Mouse (Mus musculus) bone marrow macrophage, adult 2 months (primary cell): Measurements from ENCODE around the gene Ptger2. TPM values are rescaled to one million over a fixed set of nuclear protein-coding genes. Genes with fewer than 3 reads are reported as not detected.
"Not testable (repeated sequence)": the region's sequence is repeated elsewhere in the genome, so short reads cannot be mapped to it uniquely, and the experiment has no call there.

Experiments
- H3K27ac ChIP-seq: 2 replicates; pipeline ENCODE4 v1.5.1; 2012; ENCODE audit warnings: low read depth, low read length; ENCODE audit not compliant: insufficient read depth
- H3K4me1 ChIP-seq: 2 replicates; pipeline ENCODE4 v1.6.1; 2012; ENCODE audit warnings: low read length; ENCODE audit not compliant: control insufficient read depth, insufficient read depth
- H3K4me3 ChIP-seq: 2 replicates; pipeline ENCODE4 v1.5.1; 2012; ENCODE audit warnings: mild to moderate bottlenecking, low read length, moderate library complexity; ENCODE audit not compliant: insufficient read depth
- CTCF ChIP-seq: IDR thresholded peaks from 2 replicates; pipeline ENCODE4 v1.5.1; 2012; ENCODE audit warnings: low read depth, mild to moderate bottlenecking, low read length, moderate library complexity
- POLR2A ChIP-seq: IDR thresholded peaks from 2 replicates; pipeline ENCODE4 v1.6.1; 2012; ENCODE audit warnings: mild to moderate bottlenecking, low read depth, low read length, borderline replicate concordance
- polyA plus RNA-seq: library from polyadenylated mRNA; stranded (reverse); fragments of >200 nt; gene quantifications from 2 replicates; pipeline ENCODE4 v1.2.4, GENCODE M21; 2012; ENCODE audit not compliant: missing spikeins, insufficient read depth, insufficient read length

Ptger2 gene
- 6.1 and 8.4 TPM in 2 replicates for polyA plus RNA-seq

GRCm38 (mm10) chr14:44987674-44988355 is at the start of gene Ptger2:
Gene Ptger2, plus strand, starts transcription at chr14:44988195.
- Histone ChIP-seq H3K4me3 (peak within 1 kb of the TSS; percentile 71), H3K27ac (peak within 1 kb of the TSS; percentile 77), H3K4me1 (peaks cover 40% of the 10 kb centered on the region)

GRCm38 (mm10) chr14:44960746-44961145 is 27.2 kb upstream of the Ptger2 start:
- H3K4me1 ChIP-seq, result no peaks in the 10 kb centered on the region
- no peak for TF ChIP-seq CTCF
- TF ChIP-seq POLR2A, result no peak
- H3K4me3 ChIP-seq, result no peak overlapping the region
- no peak overlapping the region for H3K27ac ChIP-seq

GRCm38 (mm10) chr14:44977278-44977677 is 10.7 kb upstream of the Ptger2 start:
- H3K4me3 ChIP-seq, H3K27ac ChIP-seq, H3K4me1 ChIP-seq: not testable (repeated sequence)

- Histone ChIP-seq H3K27ac (no peak overlapping the region), H3K4me3 (no peak overlapping the region), H3K4me1 (peaks cover 10% of the 10 kb centered on the region; the same call in 1 of the 2 replicates)
- TF ChIP-seq CTCF, result no peak
- TF ChIP-seq POLR2A, result no peak
These were observed 8.1 kb upstream of the Ptger2 start for GRCm38 (mm10) chr14:44979887-44980286.

GRCm38 (mm10) chr14:44981490-44981889 is 6.5 kb upstream of the Ptger2 start:
- TF ChIP-seq POLR2A (no peak), CTCF (0 out of 2 replicates have a peak, but pooled peaks have one; percentile 19)
- Histone ChIP-seq H3K4me3 (no peak overlapping the region), H3K27ac (no peak overlapping the region), H3K4me1 (peaks cover 18% of the 10 kb centered on the region)

GRCm38 (mm10) chr14:44984106-44984505 is 3.9 kb upstream of the Ptger2 start:
- TF ChIP-seq CTCF, result no peak
- no peak for TF ChIP-seq POLR2A
- Histone ChIP-seq H3K4me1 (peaks cover 34% of the 10 kb centered on the region), H3K27ac (no peak overlapping the region), H3K4me3 (no peak overlapping the region)

GRCm38 (mm10) chr14:44986248-44986647 is 1.7 kb upstream of the Ptger2 start:
- TF ChIP-seq CTCF, result no peak
- no peak for TF ChIP-seq POLR2A
- Histone ChIP-seq H3K4me1 (peaks cover 40% of the 10 kb centered on the region), H3K27ac (peak overlapping the region; percentile 77), H3K4me3 (no peak overlapping the region)

- peaks cover 40% of the 10 kb centered on the region for H3K4me1 ChIP-seq
- peak overlapping the region; percentile 64 for H3K27ac ChIP-seq
- H3K4me3 ChIP-seq, result peak overlapping the region; percentile 71
- TF ChIP-seq POLR2A, result 0 out of 2 replicates have a peak, but pooled peaks have one; percentile 1
- no peak for TF ChIP-seq CTCF
These were observed 541 bp downstream of the Ptger2 start for GRCm38 (mm10) chr14:44988456-44989016.

- Histone ChIP-seq H3K4me1 (peaks cover 38% of the 10 kb centered on the region), H3K27ac (peak overlapping the region; percentile 64; the same call in 1 of the 2 replicates), H3K4me3 (peak overlapping the region; percentile 71)
- TF ChIP-seq POLR2A (0 out of 2 replicates have a peak, but pooled peaks have one; percentile 6), CTCF (no peak)
These were observed 1.2 kb downstream of the Ptger2 start for GRCm38 (mm10) chr14:44989017-44989721.

- H3K4me1 ChIP-seq, result peaks cover 35% of the 10 kb centered on the region
- peak overlapping the region; percentile 71 for H3K4me3 ChIP-seq
- no peak for TF ChIP-seq CTCF
- TF ChIP-seq POLR2A, result no peak
- no peak overlapping the region for H3K27ac ChIP-seq
These were observed 1.8 kb downstream of the Ptger2 start for GRCm38 (mm10) chr14:44989751-44990150.
